Mouse (Mus musculus) frontal cortex, postnatal 14 days (tissue): ENCODE measurements around the gene Loxl4.

Experiments
- DNase-seq, 2 experiments: peaks; one replicate each; pipeline ENCODE4 v3.0.0; 2022; ENCODE audit warnings: low spot score in 2 of 2

Loxl4 gene

DNA sequence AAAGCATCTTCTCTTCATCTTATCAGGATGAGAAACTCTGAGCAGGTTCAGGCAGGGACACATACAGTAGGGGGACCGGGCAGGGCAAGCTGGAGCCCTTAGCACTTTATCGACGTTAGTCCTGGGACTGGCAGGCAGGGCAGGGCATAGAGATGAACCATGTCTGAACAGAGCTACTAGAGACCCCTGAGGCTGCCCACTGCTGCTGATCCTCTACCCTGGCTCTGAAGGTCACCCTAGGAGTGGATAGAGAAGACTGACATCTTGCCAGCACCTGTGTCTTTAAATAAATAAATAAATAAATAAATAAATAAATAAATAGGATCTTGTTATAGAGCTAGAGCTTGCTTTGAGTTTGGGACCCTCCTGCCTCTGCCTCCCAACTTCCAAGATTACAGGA, 2.9 kb downstream of the Loxl4 start:
- no peak for DNase-seq

DNA sequence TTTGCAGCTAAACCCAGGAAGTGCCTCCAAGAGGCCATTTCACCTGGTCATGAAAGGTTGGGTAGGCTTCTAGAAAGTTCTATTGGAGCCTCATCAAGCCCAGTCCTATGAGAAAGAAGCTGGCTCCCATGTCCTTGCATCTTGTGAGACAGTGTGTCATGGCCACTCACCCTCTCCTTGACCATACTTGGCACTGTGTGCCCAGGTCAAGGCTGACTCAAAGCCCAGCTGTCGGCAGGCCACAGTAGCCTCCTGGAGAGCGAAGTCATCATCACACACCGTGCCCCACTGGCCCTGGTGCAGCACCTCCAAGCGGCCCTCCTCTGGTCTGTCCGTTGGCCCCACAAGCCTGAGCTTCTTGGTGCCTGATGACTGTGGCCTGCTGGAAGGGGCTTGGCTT, 4.5 kb downstream of the Loxl4 start:
- no peak for DNase-seq

DNA sequence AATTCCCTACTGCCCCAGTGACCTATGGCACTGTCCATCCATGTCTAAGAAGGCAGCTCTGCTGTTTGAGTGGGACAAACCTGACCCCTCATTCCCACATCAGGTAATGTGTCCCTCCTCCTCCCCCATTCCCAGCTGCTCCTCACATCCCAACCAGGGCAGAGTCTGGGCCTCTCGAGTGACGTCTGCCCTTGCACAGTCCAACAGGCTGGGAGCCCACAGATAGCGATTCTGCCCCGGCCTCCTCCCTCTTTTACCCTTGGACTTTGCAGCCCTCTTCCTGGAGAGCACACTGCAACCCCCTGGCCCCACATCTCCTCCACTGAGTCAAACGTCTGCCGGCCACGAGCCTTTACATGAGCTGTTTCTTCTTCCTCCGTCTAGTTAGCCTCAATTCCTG, 10.0 kb downstream of the Loxl4 start:
- DNase-seq, result no peak

- no peak for DNase-seq
These were observed 10.6 kb downstream of the Loxl4 start for GRCm38 (mm10) chr19:42602041-42602440.

DNA sequence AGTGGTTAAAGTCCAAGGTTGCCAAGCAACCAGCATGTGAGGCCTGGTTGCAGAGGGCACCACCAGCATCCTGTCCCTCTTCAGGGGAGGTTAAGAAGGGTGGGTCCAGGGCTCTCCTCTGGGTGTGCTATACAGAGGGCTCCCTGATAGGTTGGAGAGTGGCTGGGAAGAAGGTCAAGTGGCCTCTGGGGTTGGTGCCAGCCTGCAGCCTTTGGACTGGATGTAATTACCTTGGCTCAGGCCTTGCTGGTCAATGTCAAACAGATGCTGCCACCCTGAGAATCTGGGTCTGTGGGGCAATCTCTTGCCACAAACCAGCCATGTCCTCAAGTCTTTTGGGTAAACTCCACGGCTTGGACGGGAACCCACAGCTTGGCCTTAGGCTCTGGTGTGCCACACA, 11.2 kb downstream of the Loxl4 start:
- no peak for DNase-seq

DNA sequence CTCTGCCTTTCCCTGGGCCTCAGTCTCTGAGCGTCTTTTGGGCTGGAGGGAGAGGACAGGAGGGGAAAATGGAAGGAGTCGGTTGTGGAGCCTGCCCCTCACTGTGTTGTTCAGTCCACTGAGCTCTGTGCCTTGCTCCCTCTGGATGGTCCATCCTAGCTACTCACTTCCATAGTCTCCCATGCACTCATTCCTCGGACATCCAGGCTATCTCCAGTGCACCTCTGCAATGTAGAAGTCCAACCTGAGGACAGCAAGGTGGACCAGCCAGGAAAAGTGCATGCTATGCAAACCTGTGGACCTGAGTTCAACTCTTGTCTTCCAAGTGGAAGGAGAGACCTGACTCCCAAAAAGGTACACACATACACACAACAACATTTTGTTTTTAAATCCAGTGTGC, 12.0 kb downstream of the Loxl4 start:
- DNase-seq, result no peak

GRCm38 (mm10) chr19:42599891-42600290, 12.7 kb downstream of the Loxl4 start:
- no peak for DNase-seq

DNA sequence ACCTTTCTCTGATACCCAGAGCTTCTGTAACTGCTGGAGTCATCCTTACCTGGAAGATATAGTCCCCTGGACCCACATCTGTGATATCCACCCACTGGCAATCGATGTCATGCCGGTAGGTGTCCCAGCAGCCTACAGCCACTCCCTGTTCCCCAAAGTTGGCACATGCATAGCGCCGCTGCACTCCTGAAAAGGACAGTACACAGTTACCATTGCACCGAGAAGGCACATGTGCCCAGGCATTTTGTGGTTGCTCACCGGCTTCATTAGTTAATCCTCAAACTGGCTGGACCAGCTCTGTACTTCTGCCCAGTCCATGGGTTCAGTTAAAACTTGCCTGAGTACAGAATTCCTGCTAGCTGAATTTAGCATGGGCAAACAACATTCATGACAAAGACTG, 14.7 kb downstream of the Loxl4 start:
- no peak for DNase-seq

GRCm38 (mm10) chr19:42597286-42597685, 15.3 kb downstream of the Loxl4 start:
- DNase-seq, result no peak

- DNase-seq, result no peak
These were observed 17.5 kb downstream of the Loxl4 start for GRCm38 (mm10) chr19:42595066-42595465.

DNA sequence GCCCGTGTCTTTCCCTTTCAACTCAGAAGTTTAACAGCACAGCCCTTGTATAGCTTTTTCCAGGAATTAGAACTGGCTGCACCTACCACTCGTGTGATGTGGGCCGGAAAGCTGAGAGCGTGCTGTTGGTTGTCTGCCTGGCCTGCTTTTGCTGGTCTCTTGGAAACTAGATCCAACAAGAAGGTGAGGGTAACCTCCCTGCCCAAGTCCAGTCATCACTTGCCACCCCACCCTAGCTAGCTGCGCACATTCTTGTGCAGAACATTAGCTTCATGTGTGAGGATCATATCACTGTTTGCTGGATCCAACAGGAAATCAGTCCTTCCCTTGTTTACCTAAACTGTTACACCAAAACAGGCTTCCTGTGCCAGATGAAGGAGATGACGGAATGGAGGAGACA, 19.2 kb downstream of the Loxl4 start:
- no peak for DNase-seq

DNA sequence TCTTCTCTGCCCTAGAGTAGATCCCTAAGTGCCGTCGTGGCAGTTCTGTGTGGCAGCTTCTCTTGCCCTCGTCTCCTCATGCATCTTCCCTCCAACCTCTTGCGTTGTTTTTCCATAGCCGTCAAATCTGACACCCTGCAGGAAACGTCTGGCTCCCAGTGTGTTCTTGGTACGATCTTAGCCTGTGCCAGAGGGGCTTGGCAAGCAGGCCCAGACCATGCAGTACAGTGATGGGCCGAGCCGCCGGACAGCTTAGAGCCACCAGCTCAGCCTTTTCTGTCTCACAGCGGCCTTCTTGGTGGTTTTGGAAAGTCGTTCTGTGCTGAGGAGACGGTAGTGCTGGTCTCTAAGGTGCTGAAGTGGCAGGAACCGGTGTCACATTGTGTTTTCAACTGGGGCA, 21.1 kb downstream of the Loxl4 start:
- DNase-seq, result no peak

DNA sequence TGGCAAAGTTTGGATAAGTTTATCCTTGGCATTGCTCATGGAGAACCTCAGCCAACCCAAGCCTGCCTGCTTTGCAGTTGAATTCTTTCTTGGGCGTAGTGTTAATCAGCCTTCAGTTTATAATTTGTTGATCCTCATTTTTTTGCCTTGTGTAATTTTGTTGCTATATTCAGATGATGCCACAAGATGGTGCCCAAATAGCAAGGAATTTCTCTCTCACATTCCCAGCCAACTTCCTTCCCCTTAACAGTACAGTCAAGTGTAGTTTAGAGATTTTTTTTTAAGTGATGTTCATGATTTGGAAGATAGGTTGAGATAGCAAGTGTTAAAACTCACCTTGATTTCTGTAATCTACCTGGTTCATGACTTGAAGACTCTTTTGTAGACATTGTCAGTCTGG, 23.4 kb downstream of the Loxl4 start:
- no peak for DNase-seq

- no peak for DNase-seq
These were observed 24.9 kb downstream of the Loxl4 start for GRCm38 (mm10) chr19:42587704-42588103.

DNA sequence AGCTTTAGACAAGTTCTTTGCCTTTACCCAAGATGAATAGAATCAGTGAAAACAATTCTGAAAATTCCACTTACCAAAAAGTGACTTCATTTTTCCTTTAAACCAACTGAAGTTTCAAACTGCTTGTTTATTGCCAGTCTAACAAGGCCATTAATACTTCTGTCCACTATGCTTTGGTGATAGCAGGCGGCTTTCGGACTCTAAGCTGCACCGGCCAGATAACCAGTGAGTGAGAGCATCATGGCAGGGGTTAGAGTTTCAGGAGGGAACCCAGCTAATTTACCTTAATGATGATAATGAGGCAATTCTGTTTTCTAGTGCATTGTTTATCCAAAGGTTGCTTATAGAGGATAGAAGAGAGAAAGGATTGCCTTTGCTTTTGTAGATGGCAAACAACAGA, 28.4 kb downstream of the Loxl4 start:
- DNase-seq, result no peak

DNA sequence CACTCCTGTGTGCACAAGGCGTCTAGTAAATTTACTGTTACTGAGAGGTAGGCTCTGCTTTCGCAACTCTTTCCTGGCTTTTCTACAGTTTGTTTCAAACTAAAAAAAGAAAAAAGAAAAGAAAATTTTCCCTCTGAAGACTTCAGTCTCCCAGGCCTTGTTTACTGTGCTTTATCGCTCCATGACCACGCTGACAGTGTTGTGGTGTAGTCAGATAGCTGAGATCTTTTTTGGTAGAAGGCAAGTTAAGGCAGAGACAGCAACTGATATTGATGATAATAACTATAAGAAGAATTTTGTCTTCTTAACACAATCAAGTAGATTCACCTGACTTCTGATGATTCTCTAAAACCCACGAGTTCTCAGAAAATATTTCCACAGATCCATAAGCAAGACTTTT, 28.9 kb downstream of the Loxl4 start:
- DNase-seq, result no peak

- DNase-seq, result no peak
These were observed 29.7 kb downstream of the Loxl4 start for GRCm38 (mm10) chr19:42582811-42583370.

GRCm38 (mm10) chr19:42580701-42581100, 31.9 kb downstream of the Loxl4 start:
- DNase-seq, result no peak

DNA sequence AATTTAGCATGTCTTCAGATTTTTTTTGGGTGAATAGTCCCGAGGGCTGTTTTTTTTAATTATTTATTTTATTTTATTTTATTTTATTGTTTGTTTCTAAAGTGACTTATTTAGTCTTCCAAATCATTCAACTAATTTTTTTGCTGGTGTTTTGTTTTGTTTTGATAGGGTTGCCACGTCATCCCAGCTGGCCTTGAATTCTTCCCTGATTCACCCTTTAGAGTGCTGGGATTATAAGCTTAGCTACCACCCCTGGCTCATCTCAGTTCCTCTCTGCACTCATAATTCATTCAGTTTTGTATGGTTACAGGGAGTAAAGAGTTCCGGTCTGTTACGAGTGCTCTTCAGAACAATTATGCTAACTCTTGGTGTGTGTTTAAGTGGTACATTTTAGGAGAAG, 34.0 kb downstream of the Loxl4 start:
- no peak for DNase-seq

GRCm38 (mm10) chr19:42576856-42577255, 35.8 kb downstream of the Loxl4 start:
- DNase-seq, result no peak

GRCm38 (mm10) chr19:42575317-42575716, 37.3 kb downstream of the Loxl4 start:
- no peak for DNase-seq

DNA sequence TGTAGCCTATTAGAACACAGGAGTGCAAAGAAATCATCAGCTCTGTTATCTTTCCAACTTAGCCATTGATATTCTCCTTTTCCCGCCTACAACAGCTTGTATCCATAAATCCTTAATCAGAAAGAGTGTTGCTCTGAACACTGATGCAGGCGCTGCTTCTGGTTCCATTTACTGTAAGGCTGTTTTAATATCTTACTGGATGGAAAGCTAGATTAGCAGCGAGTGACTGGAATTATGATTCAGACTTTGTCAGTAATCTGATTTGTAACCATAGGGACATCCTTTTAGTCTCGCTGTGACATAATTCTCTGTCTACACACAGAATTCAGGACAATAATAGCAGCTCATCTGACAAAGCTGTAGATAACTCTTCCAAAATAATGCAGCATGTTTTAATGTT, 41.3 kb downstream of the Loxl4 start:
- DNase-seq, result no peak

GRCm38 (mm10) chr19:42569076-42569475, 43.5 kb downstream of the Loxl4 start:
- DNase-seq, result no peak

- DNase-seq, result no peak
These were observed 45.6 kb downstream of the Loxl4 start for GRCm38 (mm10) chr19:42567020-42567419.
